Mouse (Mus musculus) gastrocnemius, postnatal 14 days (tissue): Measurements from ENCODE around the gene Ctcfl. TPM values are rescaled to one million over a fixed set of nuclear protein-coding genes. Genes with fewer than 3 reads are reported as not detected.
A peak's percentile ranks its signal among the peaks of the same experiment; 100 is the strongest.

ENCODE experiments used
- DNase-seq: peaks from one replicate; pipeline ENCODE4 v3.0.0; 2021; ENCODE audit warnings: mixed read lengths
- intact Hi-C: fragments of 180-260 bp; cut with DNase I; formaldehyde crosslinking; loops from one replicate; pipeline ENCODE4 v1.15.1; 2025; ENCODE audit warnings: low total_unique reads
- long read RNA-seq, 2 experiments: library from polyadenylated mRNA; stranded (forward); transcript quantifications; one replicate each; pipeline ENCODE4 v2.0.0; 2021
- total RNA-seq, 2 experiments: library from RNA; stranded (reverse); gene quantifications; 2 replicates each; pipeline ENCODE4 v1.2.3; 2021

Ctcfl gene
- total RNA-seq, result not detected
- long read RNA-seq, experiment 1, result 0 reads
- long read RNA-seq, experiment 2, result 0 reads

- intact Hi-C loops, result no loop called here
- DNase-seq, result no peak
Measured at GRCm38 (mm10) chr2:173119023-173119944, at the start of gene Ctcfl. TSS of gene Ctcfl (minus strand) at chr2:173119525.

- intact Hi-C loops, result no loop called here
- peak; percentile 60 for DNase-seq
Measured at GRCm38 (mm10) chr2:173168411-173168851, 49.1 kb upstream of the Ctcfl start.

GRCm38 (mm10) chr2:173165357-173165756, 46.0 kb upstream of the Ctcfl start:
- DNase-seq, result no peak
- intact Hi-C loops, result no loop called here

- DNase-seq, result no peak
- intact Hi-C loops, result no loop called here
Measured at GRCm38 (mm10) chr2:173164946-173165345, 45.6 kb upstream of the Ctcfl start.

GRCm38 (mm10) chr2:173164358-173164757, 45.0 kb upstream of the Ctcfl start:
- intact Hi-C loops, result no loop called here
- DNase-seq, result no peak

GRCm38 (mm10) chr2:173163380-173163779, 44.1 kb upstream of the Ctcfl start:
- no peak for DNase-seq
- intact Hi-C loops, result no loop called here

- intact Hi-C loops, result no loop called here
- peak; percentile 71 for DNase-seq
Measured at GRCm38 (mm10) chr2:173159354-173160311, 40.3 kb upstream of the Ctcfl start.

- no peak for DNase-seq
- intact Hi-C loops, result no loop called here
Measured at GRCm38 (mm10) chr2:173158390-173159055, 39.2 kb upstream of the Ctcfl start.

GRCm38 (mm10) chr2:173157871-173158270, 38.5 kb upstream of the Ctcfl start:
- DNase-seq, result no peak
- intact Hi-C loops, result no loop called here

- intact Hi-C loops, result no loop called here
- DNase-seq, result no peak
Measured at GRCm38 (mm10) chr2:173157376-173157775, 38.1 kb upstream of the Ctcfl start.

- DNase-seq, result no peak
- intact Hi-C loops, result no loop called here
Measured at GRCm38 (mm10) chr2:173156923-173157322, 37.6 kb upstream of the Ctcfl start.

GRCm38 (mm10) chr2:173155907-173156306, 36.6 kb upstream of the Ctcfl start:
- no peak for DNase-seq
- intact Hi-C loops, result no loop called here

GRCm38 (mm10) chr2:173154962-173155361, 35.6 kb upstream of the Ctcfl start:
- intact Hi-C loops, result no loop called here
- no peak for DNase-seq

- intact Hi-C loops, result no loop called here
- no peak for DNase-seq
Measured at GRCm38 (mm10) chr2:173154513-173154912, 35.2 kb upstream of the Ctcfl start.

- no peak for DNase-seq
- intact Hi-C loops, result no loop called here
Measured at GRCm38 (mm10) chr2:173153266-173153665, 33.9 kb upstream of the Ctcfl start.

- intact Hi-C loops, result no loop called here
- DNase-seq, result no peak
Measured at GRCm38 (mm10) chr2:173152436-173153151, 33.3 kb upstream of the Ctcfl start, which contains the start of gene Pck1. TSS of gene Pck1 (plus strand) at chr2:173153048.

- intact Hi-C loops, result no loop called here
- DNase-seq, result no peak
Measured at GRCm38 (mm10) chr2:173151784-173152284, 32.5 kb upstream of the Ctcfl start.

GRCm38 (mm10) chr2:173151352-173151751, 32.0 kb upstream of the Ctcfl start:
- DNase-seq, result no peak
- intact Hi-C loops, result no loop called here

GRCm38 (mm10) chr2:173148001-173148400, 28.7 kb upstream of the Ctcfl start:
- DNase-seq, result no peak
- intact Hi-C loops, result no loop called here
